Mouse (Mus musculus): ENCODE results near the gene Olfr12. TPM values are rescaled to one million over a fixed set of nuclear protein-coding genes. Genes with fewer than 3 reads are reported as not detected.

Olfr12 gene
- polyA plus RNA-seq, 1 experiment from 2014 or later = not detected

GRCm38 (mm10) chr1:92657025-92657820 lies 39.6 kb downstream of the Olfr12 start:
- ATAC-seq = 0 out of 2 replicates have a peak, but pooled peaks have one; percentile 17
- Histone ChIP-seq H3K9ac (ENCODE audit: low read depth, low read length) (no peak overlapping the region), H3K36me3 (ENCODE audit: control insufficient read depth, insufficient read depth, low read length) (no peaks in the 10 kb centered on the region), H3K4me1 (ENCODE audit: control insufficient read depth, insufficient read depth, low read depth, low read length) (no peaks in the 10 kb centered on the region), H3K4me3 (ENCODE audit: low read length) (no peak overlapping the region), H3K27me3 (replicated peaks; ENCODE audit: control insufficient read depth, insufficient read depth, low read length) (no peaks in the 10 kb centered on the region; the same call in 1 of the 2 replicates), H3K4me2 (ENCODE audit: low read length) (no peak overlapping the region), H3K9me3 (ENCODE audit: control insufficient read depth, low read length) (no peaks in the 10 kb centered on the region), H3K27ac (ENCODE audit: low read depth, low read length) (no peak overlapping the region)
- 69% methylated on average over 11 of the region's 11 CpGs for WGBS

GRCm38 (mm10) chr1:92659392-92659791 lies 41.8 kb downstream of the Olfr12 start:
- H3K27me3 ChIP-seq (replicated peaks; ENCODE audit: control insufficient read depth, insufficient read depth, low read length) = no peaks in the 10 kb centered on the region; the same call in 1 of the 2 replicates
- no peak overlapping the region for H3K27ac ChIP-seq (ENCODE audit: low read depth, low read length)
- no peak for ATAC-seq
- H3K9me3 ChIP-seq (ENCODE audit: control insufficient read depth, low read length) = no peaks in the 10 kb centered on the region
- H3K36me3 ChIP-seq (ENCODE audit: control insufficient read depth, insufficient read depth, low read length) = no peaks in the 10 kb centered on the region
- H3K9ac ChIP-seq (ENCODE audit: low read depth, low read length) = no peak overlapping the region
- H3K4me2 ChIP-seq (ENCODE audit: low read length) = no peak overlapping the region
- H3K4me1 ChIP-seq (ENCODE audit: control insufficient read depth, insufficient read depth, low read depth, low read length) = no peaks in the 10 kb centered on the region
- WGBS = 71% methylated on average over 5 of the region's 5 CpGs
- H3K4me3 ChIP-seq (ENCODE audit: low read length) = no peak overlapping the region

GRCm38 (mm10) chr1:92667106-92667505 lies 49.5 kb downstream of the Olfr12 start:
- Histone ChIP-seq H3K4me1 (ENCODE audit: control insufficient read depth, insufficient read depth, low read depth, low read length) (no peaks in the 10 kb centered on the region), H3K27me3 (replicated peaks; ENCODE audit: control insufficient read depth, insufficient read depth, low read length) (no peaks in the 10 kb centered on the region), H3K4me3 (ENCODE audit: low read length) (no peak overlapping the region), H3K9ac (ENCODE audit: low read depth, low read length) (no peak overlapping the region), H3K4me2 (ENCODE audit: low read length) (no peak overlapping the region), H3K9me3 (ENCODE audit: control insufficient read depth, low read length) (no peaks in the 10 kb centered on the region; the same call in 1 of the 2 replicates), H3K36me3 (ENCODE audit: control insufficient read depth, insufficient read depth, low read length) (no peaks in the 10 kb centered on the region), H3K27ac (ENCODE audit: low read depth, low read length) (no peak overlapping the region)
- WGBS = 72% methylated on average over 6 of the region's 6 CpGs
- no peak for ATAC-seq

GRCm38 (mm10) chr1:92669430-92669829 lies 51.8 kb downstream of the Olfr12 start:
- Histone ChIP-seq H3K9ac (ENCODE audit: low read depth, low read length) (no peak overlapping the region), H3K4me2 (ENCODE audit: low read length) (no peak overlapping the region), H3K27ac (ENCODE audit: low read depth, low read length) (no peak overlapping the region), H3K27me3 (replicated peaks; ENCODE audit: control insufficient read depth, insufficient read depth, low read length) (no peaks in the 10 kb centered on the region), H3K4me3 (ENCODE audit: low read length) (no peak overlapping the region), H3K9me3 (ENCODE audit: control insufficient read depth, low read length) (no peaks in the 10 kb centered on the region; the same call in 1 of the 2 replicates), H3K36me3 (ENCODE audit: control insufficient read depth, insufficient read depth, low read length) (no peaks in the 10 kb centered on the region), H3K4me1 (ENCODE audit: control insufficient read depth, insufficient read depth, low read depth, low read length) (no peaks in the 10 kb centered on the region)
- 96% methylated on average over 3 of the region's 3 CpGs for WGBS
- no peak for ATAC-seq

GRCm38 (mm10) chr1:92671326-92671725 lies 53.7 kb downstream of the Olfr12 start:
- no peak for ATAC-seq
- H3K4me3 ChIP-seq (ENCODE audit: low read length) = no peak overlapping the region
- H3K27me3 ChIP-seq (replicated peaks; ENCODE audit: control insufficient read depth, insufficient read depth, low read length) = no peaks in the 10 kb centered on the region
- WGBS = 79% methylated on average over 4 of the region's 4 CpGs
- no peaks in the 10 kb centered on the region for H3K4me1 ChIP-seq (ENCODE audit: control insufficient read depth, insufficient read depth, low read depth, low read length)
- H3K9ac ChIP-seq (ENCODE audit: low read depth, low read length) = no peak overlapping the region
- H3K27ac ChIP-seq (ENCODE audit: low read depth, low read length) = no peak overlapping the region
- no peaks in the 10 kb centered on the region; the same call in 1 of the 2 replicates for H3K9me3 ChIP-seq (ENCODE audit: control insufficient read depth, low read length)
- no peaks in the 10 kb centered on the region for H3K36me3 ChIP-seq (ENCODE audit: control insufficient read depth, insufficient read depth, low read length)
- no peak overlapping the region for H3K4me2 ChIP-seq (ENCODE audit: low read length)

Other genes starting within 250 kb of the Olfr12 start
- gene Ndufa10, start 143.9 kb upstream of the Olfr12 start, polyA plus RNA-seq (2015; fragmentation: Nextera tagmentation; extraction: Ambion mirVana) = 339 and 361 TPM in 2 replicates
- gene Olfr1416, start 132.7 kb upstream of the Olfr12 start, polyA plus RNA-seq (2015; fragmentation: Nextera tagmentation; extraction: Ambion mirVana) = not detected in 2 replicates
- not detected in 2 replicates for gene Olfr1415, start 121.7 kb upstream of the Olfr12 start, polyA plus RNA-seq (2015; fragmentation: Nextera tagmentation; extraction: Ambion mirVana)
- not detected in 2 replicates for gene Olfr1414, start 99.1 kb upstream of the Olfr12 start, polyA plus RNA-seq (2015; fragmentation: Nextera tagmentation; extraction: Ambion mirVana)
- gene Olfr1413, start 46.5 kb upstream of the Olfr12 start, polyA plus RNA-seq (2015; fragmentation: Nextera tagmentation; extraction: Ambion mirVana) = not detected in 2 replicates
- not detected in 2 replicates for gene Olfr1412, start 32.0 kb upstream of the Olfr12 start, polyA plus RNA-seq (2015; fragmentation: Nextera tagmentation; extraction: Ambion mirVana)
- not detected in 2 replicates for gene Olfr1411, start 23.4 kb upstream of the Olfr12 start, polyA plus RNA-seq (2015; fragmentation: Nextera tagmentation; extraction: Ambion mirVana)
- not detected in 2 replicates for gene Olfr1410, start 12.0 kb upstream of the Olfr12 start, polyA plus RNA-seq (2015; fragmentation: Nextera tagmentation; extraction: Ambion mirVana)
- 496 and 558 TPM in 2 replicates for gene Cops9, start 24.2 kb downstream of the Olfr12 start, polyA plus RNA-seq (2015; fragmentation: Nextera tagmentation; extraction: Ambion mirVana)
- gene Otos, start 31.1 kb downstream of the Olfr12 start, polyA plus RNA-seq (2015; fragmentation: Nextera tagmentation; extraction: Ambion mirVana) = 0.19 and 0.29 TPM in 2 replicates
- 57.2 and 65.4 TPM in 2 replicates for gene Gpc1, start 213.9 kb downstream of the Olfr12 start, polyA plus RNA-seq (2015; fragmentation: Nextera tagmentation; extraction: Ambion mirVana)